Mouse (Mus musculus): ENCODE measurements around the gene Dazap1.

DNA sequence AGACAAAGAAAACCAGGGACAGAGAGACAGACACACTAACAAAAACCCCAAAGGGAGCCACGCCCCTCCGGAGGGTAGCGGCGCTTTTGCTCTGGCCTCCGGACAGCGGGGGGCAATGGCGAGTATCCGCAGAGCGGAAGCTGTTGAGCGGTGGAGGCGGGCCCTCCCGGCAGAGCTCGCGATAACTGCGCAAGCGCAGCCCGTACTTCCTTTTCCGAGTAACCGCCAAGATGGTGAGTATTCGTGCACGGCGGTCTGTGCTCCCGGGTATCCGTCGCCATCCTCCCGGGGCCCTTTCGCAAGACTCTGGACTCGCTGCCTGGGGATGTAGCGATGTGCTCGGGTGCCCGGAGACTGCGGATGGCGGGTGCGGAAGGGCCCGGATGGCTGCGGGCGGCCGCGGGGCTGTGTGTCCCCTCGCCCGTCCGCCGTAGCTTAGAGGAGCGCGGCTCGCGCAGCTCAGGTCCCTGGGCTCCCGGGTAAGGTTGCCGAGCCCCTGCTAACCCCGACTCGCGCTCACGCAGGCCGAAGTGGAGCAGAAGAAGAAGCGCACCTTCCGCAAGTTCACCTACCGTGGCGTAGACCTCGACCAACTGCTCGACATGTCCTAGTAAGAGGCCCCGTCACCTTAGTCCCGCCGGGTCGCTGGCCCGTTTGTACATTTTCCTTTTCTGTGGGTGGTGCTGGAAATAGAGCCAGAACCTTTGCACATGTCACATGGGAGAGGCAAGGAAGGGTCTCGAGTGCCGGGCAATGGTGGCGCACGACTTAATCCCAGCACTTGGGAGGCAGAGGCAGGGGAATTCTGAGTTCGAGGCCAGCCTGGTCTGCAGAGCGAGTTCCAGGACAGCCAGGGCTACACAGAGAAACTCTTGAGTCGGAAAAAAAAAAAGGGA, 31.2 kb downstream of the Dazap1 start, which contains the start of gene Rps15:
- peak; percentile 89 for TF ChIP-seq CTCF (IDR thresholded peaks at IDR 0.05; ENCODE audit: low read depth)
- peak; percentile 52; the same call in 1 of the 2 replicates for TF ChIP-seq EP300 (IDR thresholded peaks at IDR 0.05; ENCODE audit: low read depth)
